Mouse (Mus musculus): ENCODE data around the gene Rgcc.

Gene Rgcc

GRCm38 (mm10) chr14:79243038-79243883 lies 58.2 kb downstream of the Rgcc start:
- intact Hi-C loops (cut with DNase I): no loop called here

GRCm38 (mm10) chr14:79242386-79242720 lies 59.1 kb downstream of the Rgcc start:
- intact Hi-C loops (cut with DNase I): no loop called here

GRCm38 (mm10) chr14:79241656-79242385 lies 59.6 kb downstream of the Rgcc start:
- intact Hi-C loops (cut with DNase I): no loop called here

GRCm38 (mm10) chr14:79241057-79241570 lies 60.3 kb downstream of the Rgcc start:
- intact Hi-C loops (cut with DNase I): no loop called here

GRCm38 (mm10) chr14:79239402-79239801 lies 62.0 kb downstream of the Rgcc start:
- intact Hi-C loops (cut with DNase I): no loop called here

Data from adrenal gland (tissue).